Mouse (Mus musculus) limb, embryonic 10.5 days (tissue): ENCODE measurements at regions not wholly inside any gene's neighbourhood (a gene's known extent, or its start where the extent isn't known, plus 50 kb on each side); places are given as distances from the start of the nearest gene placed in this dataset.
A peak's percentile ranks its signal among the peaks of the same experiment; 100 is the strongest.

Experiments
- DNase-seq: peaks from one replicate; pipeline ENCODE4 v3.0.0-alpha.2; 2017; ENCODE audit warnings: low spot score
- H3K27ac ChIP-seq: fragments of 300-500 bp; sonication (generic); 2 replicates; pipeline ENCODE4 v1.5.1; 2016; ENCODE audit warnings: mild to moderate bottlenecking
- H3K27me3 ChIP-seq: fragments of 300-500 bp; sonication (generic); 2 replicates; pipeline ENCODE4 v1.6.1; 2016; ENCODE audit warnings: low read depth, mild to moderate bottlenecking; ENCODE audit not compliant: poor library complexity, severe bottlenecking
- H3K36me3 ChIP-seq: fragments of 300-500 bp; sonication (generic); 2 replicates; pipeline ENCODE4 v1.6.1; 2016; ENCODE audit warnings: mild to moderate bottlenecking, moderate library complexity
- H3K4me1 ChIP-seq: fragments of 300-500 bp; sonication (generic); 2 replicates; pipeline ENCODE4 v1.6.1; 2016
- H3K4me3 ChIP-seq: fragments of 300-500 bp; sonication (generic); 2 replicates; pipeline ENCODE4 v1.5.1; 2016; ENCODE audit warnings: mild to moderate bottlenecking, moderate library complexity
- H3K9me3 ChIP-seq: fragments of 300-500 bp; sonication (generic); replicated peaks from 2 replicates; pipeline ENCODE4 v1.6.1; 2016; ENCODE audit warnings: mild to moderate bottlenecking
- WGBS: fragments of 180-500 bp; shearing (Covaris S2); methylation state at CpG from one replicate; pipeline ENCODE4 v1.1.7; 2016; 5-methylcytosine and 5-hydroxymethylcytosine counted together

- peaks cover 35% of the 10 kb centered on the region for H3K4me1 ChIP-seq
- H3K36me3 ChIP-seq = no peaks in the 10 kb centered on the region
- no peak for DNase-seq
- H3K4me3 ChIP-seq = no peak overlapping the region
- no peaks in the 10 kb centered on the region for H3K27me3 ChIP-seq
- no peaks in the 10 kb centered on the region for H3K9me3 ChIP-seq
- no peak overlapping the region for H3K27ac ChIP-seq
Measured at GRCm38 (mm10) chr17:72993134-72993533, 75.0 kb downstream of the Lbh start.

GRCm38 (mm10) chr17:72993626-72994025 is 75.5 kb downstream of the Lbh start:
- 46% methylated on average over 7 of the region's 7 CpGs for WGBS
- Histone ChIP-seq H3K27ac (no peak overlapping the region), H3K9me3 (no peaks in the 10 kb centered on the region), H3K4me3 (no peak overlapping the region), H3K36me3 (no peaks in the 10 kb centered on the region), H3K4me1 (peaks cover 37% of the 10 kb centered on the region), H3K27me3 (no peaks in the 10 kb centered on the region)
- DNase-seq = no peak

- Histone ChIP-seq H3K9me3 (no peaks in the 10 kb centered on the region), H3K27ac (peak overlapping the region; percentile 83), H3K36me3 (no peaks in the 10 kb centered on the region), H3K4me1 (peaks cover 34% of the 10 kb centered on the region), H3K4me3 (no peak overlapping the region), H3K27me3 (no peaks in the 10 kb centered on the region)
- 68% methylated on average over 7 of the region's 7 CpGs for WGBS
- DNase-seq = no peak
Measured at GRCm38 (mm10) chr17:72996539-72996938, 78.4 kb downstream of the Lbh start.

- 9% methylated on average over 5 of the region's 5 CpGs for WGBS
- H3K36me3 ChIP-seq = no peaks in the 10 kb centered on the region
- peak overlapping the region; percentile 83 for H3K27ac ChIP-seq
- H3K27me3 ChIP-seq = no peaks in the 10 kb centered on the region
- H3K4me1 ChIP-seq = peaks cover 34% of the 10 kb centered on the region
- H3K4me3 ChIP-seq = no peak overlapping the region
- DNase-seq = peak; percentile 66
- no peaks in the 10 kb centered on the region for H3K9me3 ChIP-seq
Measured at GRCm38 (mm10) chr17:72997301-72997921, 79.3 kb downstream of the Lbh start.

GRCm38 (mm10) chr17:73005100-73005499 is 87.0 kb downstream of the Lbh start:
- no peak for DNase-seq
- no peaks in the 10 kb centered on the region for H3K36me3 ChIP-seq
- H3K9me3 ChIP-seq = no peaks in the 10 kb centered on the region
- H3K27ac ChIP-seq = no peak overlapping the region
- no peaks in the 10 kb centered on the region for H3K27me3 ChIP-seq
- 79% methylated on average over 9 of the region's 9 CpGs for WGBS
- H3K4me1 ChIP-seq = no peaks in the 10 kb centered on the region
- no peak overlapping the region for H3K4me3 ChIP-seq

- Histone ChIP-seq H3K4me3 (no peak overlapping the region), H3K9me3 (no peaks in the 10 kb centered on the region), H3K36me3 (no peaks in the 10 kb centered on the region), H3K27ac (no peak overlapping the region), H3K27me3 (no peaks in the 10 kb centered on the region), H3K4me1 (peaks cover 13% of the 10 kb centered on the region)
- peak; percentile 58 for DNase-seq
- 56% methylated on average over 4 of the region's 4 CpGs for WGBS
Measured at GRCm38 (mm10) chr17:73008901-73009300, 90.8 kb downstream of the Lbh start.

- Histone ChIP-seq H3K4me1 (peaks cover 13% of the 10 kb centered on the region), H3K9me3 (no peaks in the 10 kb centered on the region), H3K27me3 (no peaks in the 10 kb centered on the region), H3K36me3 (no peaks in the 10 kb centered on the region), H3K27ac (no peak overlapping the region), H3K4me3 (no peak overlapping the region)
- 90% methylated on average over 4 of the region's 4 CpGs for WGBS
- no peak for DNase-seq
Measured at GRCm38 (mm10) chr17:73009962-73010361, 91.9 kb downstream of the Lbh start.

- Histone ChIP-seq H3K36me3 (no peaks in the 10 kb centered on the region), H3K9me3 (no peaks in the 10 kb centered on the region), H3K4me1 (peaks cover 13% of the 10 kb centered on the region), H3K27me3 (no peaks in the 10 kb centered on the region), H3K27ac (peak overlapping the region; percentile 16), H3K4me3 (no peak overlapping the region)
- WGBS = 72% methylated on average over 6 of the region's 6 CpGs
- DNase-seq = no peak
Measured at GRCm38 (mm10) chr17:73012356-73012755, 94.3 kb downstream of the Lbh start.

- Histone ChIP-seq H3K4me3 (no peak overlapping the region), H3K4me1 (peaks cover 13% of the 10 kb centered on the region), H3K9me3 (no peaks in the 10 kb centered on the region), H3K27ac (no peak overlapping the region), H3K36me3 (no peaks in the 10 kb centered on the region), H3K27me3 (no peaks in the 10 kb centered on the region)
- no peak for DNase-seq
- WGBS = 40% methylated on average over 5 of the region's 5 CpGs
Measured at GRCm38 (mm10) chr17:73012954-73013353, 94.8 kb upstream of the Lclat1 start.

- Histone ChIP-seq H3K27me3 (no peaks in the 10 kb centered on the region), H3K27ac (no peak overlapping the region), H3K9me3 (no peaks in the 10 kb centered on the region), H3K36me3 (no peaks in the 10 kb centered on the region), H3K4me1 (peaks cover 13% of the 10 kb centered on the region), H3K4me3 (no peak overlapping the region)
- no peak for DNase-seq
- 64% methylated on average over 9 of the region's 9 CpGs for WGBS
Measured at GRCm38 (mm10) chr17:73014090-73014853, 93.5 kb upstream of the Lclat1 start.

- Histone ChIP-seq H3K27me3 (no peaks in the 10 kb centered on the region), H3K9me3 (no peaks in the 10 kb centered on the region), H3K4me1 (peaks cover 13% of the 10 kb centered on the region), H3K36me3 (no peaks in the 10 kb centered on the region), H3K4me3 (no peak overlapping the region), H3K27ac (no peak overlapping the region)
- WGBS = 90% methylated on average over 5 of the region's 5 CpGs
- DNase-seq = no peak
Measured at GRCm38 (mm10) chr17:73017173-73017572, 90.6 kb upstream of the Lclat1 start.

- no peak overlapping the region for H3K4me3 ChIP-seq
- DNase-seq = no peak
- no peaks in the 10 kb centered on the region for H3K27me3 ChIP-seq
- WGBS = 67% methylated on average over 8 of the region's 8 CpGs
- H3K36me3 ChIP-seq = no peaks in the 10 kb centered on the region
- peaks cover 11% of the 10 kb centered on the region for H3K4me1 ChIP-seq
- peak overlapping the region; percentile 33; the same call in 1 of the 2 replicates for H3K27ac ChIP-seq
- H3K9me3 ChIP-seq = no peaks in the 10 kb centered on the region
Measured at GRCm38 (mm10) chr17:73022630-73023051, 85.1 kb upstream of the Lclat1 start.

- Histone ChIP-seq H3K4me3 (no peak overlapping the region), H3K36me3 (no peaks in the 10 kb centered on the region), H3K27me3 (no peaks in the 10 kb centered on the region), H3K9me3 (no peaks in the 10 kb centered on the region), H3K27ac (no peak overlapping the region), H3K4me1 (peaks cover 11% of the 10 kb centered on the region)
- 80% methylated on average over 10 of the region's 10 CpGs for WGBS
- DNase-seq = no peak
Measured at GRCm38 (mm10) chr17:73023362-73024107, 84.2 kb upstream of the Lclat1 start.
